In the genomic region with DNA sequence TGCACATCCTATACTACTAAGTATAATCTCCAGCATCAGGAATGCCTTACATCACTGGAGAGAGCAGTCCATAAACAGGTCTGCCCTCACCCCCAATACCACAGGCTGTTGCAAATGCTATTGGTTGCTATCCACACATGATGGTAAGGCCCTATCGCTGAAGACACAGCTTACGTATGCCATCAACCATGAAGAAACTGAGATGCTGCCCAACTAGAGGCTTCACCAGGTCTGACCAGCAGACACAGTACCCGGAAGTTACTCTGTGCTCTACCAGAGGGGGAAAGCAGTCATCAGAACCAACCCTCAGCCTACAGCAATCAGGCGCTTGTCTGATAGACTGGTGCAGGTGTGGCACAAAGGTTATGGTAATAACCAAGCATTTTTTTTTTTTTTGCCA, we compare ENCODE assay signal across 32 mouse cellular contexts.
"Had no signal": no experiment of that assay in that cellular context is flagged by ENCODE, and none has a peak within 500 bp of the region (broad histone marks: within the 10 kb centered on the region; RNA-seq: fewer than 3 reads in every experiment).

No protein-coding gene starts in this region.

- H3K27ac ChIP-seq: limb, embryonic 10.5 days; limb, embryonic 12.5 days; limb, embryonic 13.5 days; limb, embryonic 15.5 days; liver, embryonic 12.5 days; liver, embryonic 13.5 days; liver, embryonic 14.5 days; liver, embryonic 15.5 days; lung, embryonic 15.5 days; macrophage; midbrain, embryonic 10.5 days; midbrain, embryonic 12.5 days; midbrain, embryonic 13.5 days; midbrain, embryonic 15.5 days; neural tube, embryonic 12.5 days had no signal

- DNase-seq: left cerebral cortex, postnatal 4 days; liver; liver, embryonic 13.5 days; liver, postnatal 0 days; lung, adult 18-20 months; lung, adult 2 months; lung, embryonic 14.5 days; lung, postnatal 10 days; lung, postnatal 14 days; lung, postnatal 36 days; lung, postnatal 4 days; midbrain, embryonic 14.5 days had no signal

- H3K36me3 ChIP-seq: limb, embryonic 12.5 days; limb, embryonic 15.5 days; liver, embryonic 13.5 days; liver, embryonic 15.5 days; midbrain, embryonic 10.5 days; midbrain, embryonic 12.5 days; midbrain, embryonic 15.5 days; neural tube, embryonic 12.5 days had no signal

- H3K9me3 ChIP-seq: limb, embryonic 10.5 days; limb, embryonic 13.5 days; limb, embryonic 15.5 days; liver, embryonic 12.5 days; liver, embryonic 13.5 days; liver, embryonic 15.5 days; lung, embryonic 15.5 days; megakaryocyte, embryonic 14.5 days; midbrain, embryonic 13.5 days; midbrain, embryonic 15.5 days; neural tube, embryonic 12.5 days had no signal

- H3K4me2 ChIP-seq: limb, embryonic 12.5 days; limb, embryonic 13.5 days; limb, embryonic 15.5 days; liver, embryonic 11.5 days; liver, embryonic 12.5 days; liver, embryonic 13.5 days; liver, embryonic 15.5 days; lung, embryonic 14.5 days; lung, embryonic 15.5 days; midbrain, embryonic 11.5 days; midbrain, embryonic 12.5 days; midbrain, embryonic 13.5 days; midbrain, embryonic 15.5 days; neural tube, embryonic 12.5 days had no signal

- H3K27me3 ChIP-seq: limb, embryonic 12.5 days; limb, embryonic 13.5 days; limb, embryonic 15.5 days; liver, embryonic 13.5 days; liver, embryonic 15.5 days; lung, embryonic 15.5 days; midbrain, embryonic 12.5 days; midbrain, embryonic 13.5 days; midbrain, embryonic 15.5 days; neural tube, embryonic 12.5 days had no signal

- H3K9ac ChIP-seq: limb, embryonic 12.5 days; limb, embryonic 13.5 days; limb, embryonic 15.5 days; liver, embryonic 12.5 days; liver, embryonic 13.5 days; liver, embryonic 14.5 days; liver, embryonic 15.5 days; liver, postnatal 0 days; lung, embryonic 14.5 days; lung, embryonic 15.5 days; midbrain, embryonic 12.5 days; midbrain, embryonic 13.5 days; midbrain, embryonic 15.5 days; neural tube, embryonic 12.5 days had no signal

- ATAC-seq: liver, embryonic 12.5 days; liver, postnatal 0 days; lung, postnatal 0 days; midbrain, embryonic 13.5 days; midbrain, embryonic 15.5 days; midbrain, embryonic 16.5 days had no signal

- H3K4me3 ChIP-seq: limb, embryonic 10.5 days; limb, embryonic 12.5 days; limb, embryonic 13.5 days; limb, embryonic 15.5 days; liver, embryonic 12.5 days; liver, embryonic 13.5 days; liver, embryonic 15.5 days; lung, embryonic 15.5 days; megakaryocyte, embryonic 14.5 days; midbrain, embryonic 10.5 days; midbrain, embryonic 12.5 days; midbrain, embryonic 13.5 days; midbrain, embryonic 15.5 days; myocyte; neural tube, embryonic 12.5 days had no signal

- H3K4me1 ChIP-seq: liver, embryonic 12.5 days; liver, embryonic 13.5 days; liver, embryonic 15.5 days; megakaryocyte, embryonic 14.5 days; midbrain, embryonic 12.5 days; midbrain, embryonic 13.5 days; midbrain, embryonic 15.5 days; neural tube, embryonic 12.5 days had no signal
